Mouse (Mus musculus): ENCODE data around the gene Spag16. TPM values are rescaled to one million over a fixed set of nuclear protein-coding genes. Genes with fewer than 3 reads are reported as not detected.

The Spag16 gene
- polyA plus RNA-seq (2015; fragmentation: Nextera tagmentation; extraction: Ambion mirVana) = 0.56 and 0.71 TPM in 2 replicates

DNA sequence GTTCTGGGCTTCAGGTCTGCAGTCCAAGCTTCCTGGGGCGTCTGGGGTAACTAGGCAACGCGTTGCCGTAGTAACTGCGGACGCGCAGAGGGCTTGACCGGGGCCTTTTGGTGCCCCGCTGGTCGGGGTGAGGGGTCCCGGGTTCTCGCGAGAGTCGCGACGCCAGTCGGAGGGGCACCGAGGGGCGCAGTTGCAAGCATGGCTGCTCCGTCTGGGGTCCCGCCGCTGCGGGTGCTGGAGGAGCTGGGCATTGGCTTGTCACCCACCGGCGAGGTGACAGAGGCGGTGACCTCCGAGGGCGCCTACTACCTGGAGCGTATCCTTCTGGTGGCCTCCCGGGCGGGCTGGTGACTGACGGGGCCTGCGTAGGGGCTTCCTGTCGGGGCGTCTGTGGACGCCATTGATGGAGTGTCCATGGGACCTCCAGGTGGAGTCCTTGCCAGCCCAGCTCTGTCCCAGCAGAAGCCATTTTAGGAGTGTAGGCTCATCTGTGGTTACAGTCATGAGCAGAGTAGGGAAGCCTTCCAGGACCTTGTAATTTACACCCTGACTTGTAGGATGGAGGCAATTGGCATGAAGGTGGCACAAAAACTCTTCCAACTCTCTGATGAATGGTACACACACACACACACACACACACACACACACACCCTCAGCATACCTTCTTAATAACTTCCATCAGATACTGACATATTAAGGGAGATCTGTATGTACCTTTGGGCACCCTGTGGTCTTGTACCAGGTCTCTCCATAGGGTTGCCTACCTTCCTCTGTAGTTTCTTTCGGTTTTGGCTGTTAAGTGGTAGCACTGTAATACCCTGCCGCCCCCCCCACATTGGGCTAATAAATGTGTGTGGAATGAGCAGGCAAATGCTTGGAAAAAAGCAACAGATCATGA lies at the start of gene Spag16:
Gene Spag16, plus strand, starts transcription at position 165 of the 898 bp plus-strand sequence.
- DNase-seq (ENCODE audit: low spot score) (peak; percentile 57), ATAC-seq (replicated peaks; ENCODE audit: low FRiP score, low read depth) (peak; percentile 94)
- 10% methylated on average over 37 of the region's 38 CpGs for WGBS
- Histone ChIP-seq H3K9ac (ENCODE audit: low read depth, low read length) (no peak within 1 kb of the TSS), H3K27me3 (ENCODE audit: insufficient read depth, low read length) (no peaks in the 10 kb centered on the region), H3K4me2 (ENCODE audit: low read length) (peak within 1 kb of the TSS; percentile 78), H3K36me3 (ENCODE audit: insufficient read depth, low read length) (no peaks in the 10 kb centered on the region), H3K27ac (no peak within 1 kb of the TSS), H3K4me1 (replicated peaks; ENCODE audit: insufficient read depth, low read length) (0 out of 2 replicates have a peak, but pooled peaks cover 2% of the 10 kb centered on the region), H3K4me3 (replicated peaks; ENCODE audit: low read depth, low read length) (peak within 1 kb of the TSS; percentile 35), H3K9me3 (replicated peaks; ENCODE audit: low read length) (no peaks in the 10 kb centered on the region)
- TF ChIP-seq CTCF (IDR thresholded peaks at IDR 0.05; ENCODE audit: low read depth) = no peak

DNA sequence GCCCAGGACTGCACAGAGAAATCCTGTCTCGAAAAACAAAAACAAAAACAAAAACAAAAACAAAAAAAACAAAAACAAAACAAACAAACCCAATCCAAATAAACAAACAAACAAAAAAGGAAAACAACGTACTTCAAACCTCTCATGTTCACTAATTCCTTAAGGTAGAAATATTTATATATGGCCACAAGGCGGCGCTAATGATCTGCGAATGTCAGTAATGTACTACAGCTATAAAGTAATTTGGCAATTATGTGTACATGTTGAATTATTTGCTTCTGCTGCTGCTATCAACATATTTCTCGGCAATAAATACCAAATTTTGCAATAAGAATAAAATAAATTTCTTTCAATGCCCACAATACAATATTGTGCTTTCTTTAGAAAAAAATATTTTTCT lies 41.6 kb upstream of the Spag16 start:
- H3K9me3 ChIP-seq (replicated peaks; ENCODE audit: low read length) = no peaks in the 10 kb centered on the region
- H3K9ac ChIP-seq (ENCODE audit: low read depth, low read length) = no peak overlapping the region
- no peaks in the 10 kb centered on the region for H3K27me3 ChIP-seq (ENCODE audit: insufficient read depth, low read length)
- H3K4me2 ChIP-seq (ENCODE audit: low read length) = no peak overlapping the region
- ATAC-seq (replicated peaks; ENCODE audit: low FRiP score, low read depth) = no peak
- no peaks in the 10 kb centered on the region for H3K36me3 ChIP-seq (ENCODE audit: insufficient read depth, low read length)
- 6% methylated on average over 6 of the region's 6 CpGs for WGBS
- DNase-seq (ENCODE audit: low spot score) = peak; percentile 88
- no peaks in the 10 kb centered on the region for H3K4me1 ChIP-seq (replicated peaks; ENCODE audit: insufficient read depth, low read length)
- no peak overlapping the region for H3K4me3 ChIP-seq (replicated peaks; ENCODE audit: low read depth, low read length)
- peak; percentile 82 for TF ChIP-seq CTCF (IDR thresholded peaks at IDR 0.05; ENCODE audit: low read depth)
- H3K27ac ChIP-seq = no peak overlapping the region

DNA sequence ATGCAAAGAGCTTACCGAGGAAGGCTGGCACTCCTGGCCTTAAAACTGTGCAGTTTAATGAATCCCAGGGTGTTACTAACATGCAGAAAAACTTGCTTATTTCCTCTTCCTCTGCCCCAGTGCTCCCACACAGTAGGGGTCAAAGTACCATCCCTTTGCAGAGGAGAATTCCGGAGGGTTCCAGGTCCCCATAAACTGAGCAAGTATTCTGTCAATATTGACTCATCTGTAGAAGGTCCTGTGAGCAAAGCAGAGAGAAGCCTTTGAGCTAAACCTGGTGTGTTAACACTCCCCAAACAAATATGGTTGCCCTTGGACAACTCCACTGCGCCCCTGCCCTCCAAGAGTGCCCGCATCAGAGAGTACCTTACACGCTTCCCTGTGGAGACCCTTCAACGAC lies 40.1 kb upstream of the Spag16 start:
- no peak overlapping the region for H3K4me2 ChIP-seq (ENCODE audit: low read length)
- no peak overlapping the region for H3K27ac ChIP-seq
- H3K9me3 ChIP-seq (replicated peaks; ENCODE audit: low read length) = no peaks in the 10 kb centered on the region
- no peaks in the 10 kb centered on the region for H3K36me3 ChIP-seq (ENCODE audit: insufficient read depth, low read length)
- H3K9ac ChIP-seq (ENCODE audit: low read depth, low read length) = no peak overlapping the region
- H3K4me1 ChIP-seq (replicated peaks; ENCODE audit: insufficient read depth, low read length) = no peaks in the 10 kb centered on the region
- TF ChIP-seq CTCF (IDR thresholded peaks at IDR 0.05; ENCODE audit: low read depth) = no peak
- no peak overlapping the region for H3K4me3 ChIP-seq (replicated peaks; ENCODE audit: low read depth, low read length)
- 47% methylated on average over 6 of the region's 6 CpGs for WGBS
- H3K27me3 ChIP-seq (ENCODE audit: insufficient read depth, low read length) = no peaks in the 10 kb centered on the region
- no peak for ATAC-seq (replicated peaks; ENCODE audit: low FRiP score, low read depth)
- DNase-seq (ENCODE audit: low spot score) = no peak

DNA sequence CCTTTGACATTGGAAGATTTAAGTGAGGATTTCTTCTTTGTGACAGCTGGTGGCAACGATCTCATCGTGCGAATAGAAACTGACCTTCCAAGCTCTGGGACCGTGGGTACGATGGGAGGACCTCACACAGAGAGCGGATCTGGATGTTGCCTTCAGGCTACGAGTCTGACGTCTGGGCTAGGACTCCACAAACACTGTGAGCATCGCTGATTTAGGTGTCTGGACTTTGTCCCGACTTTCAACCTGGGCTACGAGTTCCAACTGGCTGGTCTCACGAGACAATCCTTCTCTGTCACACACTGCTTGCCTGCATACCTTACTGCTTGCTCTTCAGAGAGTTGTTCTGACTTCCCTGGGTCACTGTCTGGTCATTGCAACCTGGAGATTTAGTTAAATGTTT lies 39.4 kb upstream of the Spag16 start:
- no peak for DNase-seq (ENCODE audit: low spot score)
- no peak for TF ChIP-seq CTCF (IDR thresholded peaks at IDR 0.05; ENCODE audit: low read depth)
- H3K27ac ChIP-seq = no peak overlapping the region
- H3K36me3 ChIP-seq (ENCODE audit: insufficient read depth, low read length) = no peaks in the 10 kb centered on the region
- no peak overlapping the region; the same call in 1 of the 2 replicates for H3K4me2 ChIP-seq (ENCODE audit: low read length)
- H3K27me3 ChIP-seq (ENCODE audit: insufficient read depth, low read length) = no peaks in the 10 kb centered on the region
- peak; percentile 68; the same call in 1 of the 2 replicates for ATAC-seq (replicated peaks; ENCODE audit: low FRiP score, low read depth)
- WGBS = 53% methylated on average over 12 of the region's 12 CpGs
- no peak overlapping the region for H3K9ac ChIP-seq (ENCODE audit: low read depth, low read length)
- H3K4me1 ChIP-seq (replicated peaks; ENCODE audit: insufficient read depth, low read length) = no peaks in the 10 kb centered on the region
- no peaks in the 10 kb centered on the region for H3K9me3 ChIP-seq (replicated peaks; ENCODE audit: low read length)
- H3K4me3 ChIP-seq (replicated peaks; ENCODE audit: low read depth, low read length) = no peak overlapping the region

DNA sequence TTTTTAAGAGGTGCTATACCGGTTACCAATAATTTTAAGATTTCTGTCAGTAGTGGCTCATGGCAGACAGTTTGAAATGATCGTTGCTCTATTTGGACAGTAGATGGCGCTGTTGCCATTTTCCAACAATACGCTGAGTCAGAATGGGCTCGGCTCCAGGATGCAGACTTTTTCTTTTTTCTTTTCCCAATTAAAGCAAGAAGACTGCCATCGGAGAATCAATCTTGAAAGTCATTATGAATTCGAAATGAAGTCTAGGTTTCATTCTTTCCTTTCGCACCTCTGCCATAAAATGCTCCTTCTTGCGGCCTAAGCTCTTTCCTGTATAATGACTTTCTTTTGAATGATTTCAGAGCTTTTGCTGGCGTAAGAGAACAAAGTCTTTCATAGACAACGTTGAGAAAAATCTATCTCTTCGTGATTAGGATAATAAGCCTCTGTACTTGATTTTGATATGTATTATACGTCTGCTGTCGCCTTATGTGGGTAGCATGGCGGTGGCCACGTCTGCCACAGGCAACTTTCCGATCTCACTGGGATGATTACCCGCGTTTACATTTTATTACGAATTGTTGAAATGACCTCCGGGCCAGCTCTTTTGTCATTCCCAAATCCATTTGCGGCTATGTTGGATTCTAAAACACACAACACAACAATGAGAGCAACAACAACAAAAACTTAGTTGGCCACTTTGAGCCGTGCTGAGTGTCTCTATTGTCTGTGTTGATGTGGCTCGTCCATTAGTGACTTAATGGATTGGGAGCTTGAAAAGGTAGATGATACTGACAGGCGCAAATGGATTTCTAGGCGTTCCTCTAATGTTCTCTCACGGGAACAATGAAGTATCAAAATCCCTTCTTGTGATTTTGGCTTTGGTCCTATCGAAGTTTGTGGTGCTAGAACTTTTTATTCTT lies 36.2 kb upstream of the Spag16 start:
- H3K4me2 ChIP-seq (ENCODE audit: low read length) = peak overlapping the region; percentile 55
- peak; percentile 89 for TF ChIP-seq CTCF (IDR thresholded peaks at IDR 0.05; ENCODE audit: low read depth)
- no peak for ATAC-seq (replicated peaks; ENCODE audit: low FRiP score, low read depth)
- H3K9me3 ChIP-seq (replicated peaks; ENCODE audit: low read length) = no peaks in the 10 kb centered on the region
- DNase-seq (ENCODE audit: low spot score) = peak; percentile 87
- no peaks in the 10 kb centered on the region for H3K27me3 ChIP-seq (ENCODE audit: insufficient read depth, low read length)
- H3K36me3 ChIP-seq (ENCODE audit: insufficient read depth, low read length) = no peaks in the 10 kb centered on the region
- H3K9ac ChIP-seq (ENCODE audit: low read depth, low read length) = no peak overlapping the region
- 30% methylated on average over 28 of the region's 28 CpGs for WGBS
- peak overlapping the region; percentile 20 for H3K4me3 ChIP-seq (replicated peaks; ENCODE audit: low read depth, low read length)
- no peaks in the 10 kb centered on the region for H3K4me1 ChIP-seq (replicated peaks; ENCODE audit: insufficient read depth, low read length)
- H3K27ac ChIP-seq = no peak overlapping the region

GRCm38 (mm10) chr1:69798948-69799565 lies 27.7 kb upstream of the Spag16 start:
- WGBS = 64% methylated on average over 7 of the region's 7 CpGs

More at GRCm38 (mm10) chr1:69798948-69799565, 27.7 kb upstream of the Spag16 start:
- Histone ChIP-seq H3K27me3 (ENCODE audit: insufficient read depth, low read length) (no peaks in the 10 kb centered on the region), H3K9me3 (replicated peaks; ENCODE audit: low read length) (no peaks in the 10 kb centered on the region), H3K4me2 (ENCODE audit: low read length) (no peak overlapping the region), H3K4me3 (replicated peaks; ENCODE audit: low read depth, low read length) (no peak overlapping the region), H3K9ac (ENCODE audit: low read depth, low read length) (no peak overlapping the region), H3K36me3 (ENCODE audit: insufficient read depth, low read length) (no peaks in the 10 kb centered on the region), H3K27ac (no peak overlapping the region), H3K4me1 (replicated peaks; ENCODE audit: insufficient read depth, low read length) (no peaks in the 10 kb centered on the region)
- no peak for DNase-seq (ENCODE audit: low spot score)
- no peak for TF ChIP-seq CTCF (IDR thresholded peaks at IDR 0.05; ENCODE audit: low read depth)
- no peak for ATAC-seq (replicated peaks; ENCODE audit: low FRiP score, low read depth)
